Mouse (Mus musculus) small intestine, adult 2 months (tissue): Measurements from ENCODE around the gene Hfe2. TPM values are rescaled to one million over a fixed set of nuclear protein-coding genes. Genes with fewer than 3 reads are reported as not detected.

Source experiments
- H3K27ac ChIP-seq: fragments of 200-500 bp; 2 replicates; pipeline ENCODE4 v1.5.1; 2012; ENCODE audit warnings: low read depth, low read length, control low read depth, inconsistent platforms; ENCODE audit not compliant: insufficient read depth
- H3K27me3 ChIP-seq: fragments of 200-500 bp; 2 replicates; pipeline ENCODE4 v1.6.1; 2012; ENCODE audit warnings: mild to moderate bottlenecking, moderate library complexity, low read length, inconsistent platforms; ENCODE audit not compliant: control insufficient read depth, insufficient read depth
- H3K36me3 ChIP-seq: fragments of 200-500 bp; 2 replicates; pipeline ENCODE4 v1.6.1; 2012; ENCODE audit warnings: mild to moderate bottlenecking, low read length, control low read depth, inconsistent platforms; ENCODE audit not compliant: control insufficient read depth, insufficient read depth
- H3K4me1 ChIP-seq: fragments of 200-500 bp; 2 replicates; pipeline ENCODE4 v1.6.1; 2012; ENCODE audit warnings: low read length, inconsistent platforms, mixed read lengths; ENCODE audit not compliant: control insufficient read depth, insufficient read depth, insufficient read length
- H3K4me3 ChIP-seq: fragments of 200-500 bp; 2 replicates; pipeline ENCODE4 v1.5.1; 2012; ENCODE audit warnings: low read depth, mild to moderate bottlenecking, control low read depth, inconsistent platforms, low read length, moderate library complexity
- CTCF ChIP-seq: fragments of 200-500 bp; IDR thresholded peaks from 2 replicates; pipeline ENCODE4 v1.5.1; 2012; ENCODE audit warnings: low read depth, mild to moderate bottlenecking, control low read depth, inconsistent platforms, low read length, moderate library complexity, mixed read lengths; ENCODE audit not compliant: insufficient replicate concordance, insufficient read length; ENCODE audit errors: extremely low read depth
- POLR2A ChIP-seq: fragments of 200-500 bp; IDR thresholded peaks from 2 replicates; pipeline ENCODE4 v1.6.1; 2012; ENCODE audit warnings: low read depth, mild to moderate bottlenecking, control low read depth, inconsistent platforms, low read length, moderate library complexity
- WGBS: fragments of 180-500 bp; shearing (Covaris S2); methylation state at CpG from one replicate; pipeline ENCODE4 v1.1.7; 2018; 5-methylcytosine and 5-hydroxymethylcytosine counted together
- polyA plus RNA-seq: library from polyadenylated mRNA; depleted of rRNA; stranded (reverse); fragments of >200 nt; gene quantifications from 2 replicates; pipeline ENCODE4 v1.2.3, GENCODE M21; 2012

Hfe2 gene
- polyA plus RNA-seq, 1 experiment, result not detected

DNA sequence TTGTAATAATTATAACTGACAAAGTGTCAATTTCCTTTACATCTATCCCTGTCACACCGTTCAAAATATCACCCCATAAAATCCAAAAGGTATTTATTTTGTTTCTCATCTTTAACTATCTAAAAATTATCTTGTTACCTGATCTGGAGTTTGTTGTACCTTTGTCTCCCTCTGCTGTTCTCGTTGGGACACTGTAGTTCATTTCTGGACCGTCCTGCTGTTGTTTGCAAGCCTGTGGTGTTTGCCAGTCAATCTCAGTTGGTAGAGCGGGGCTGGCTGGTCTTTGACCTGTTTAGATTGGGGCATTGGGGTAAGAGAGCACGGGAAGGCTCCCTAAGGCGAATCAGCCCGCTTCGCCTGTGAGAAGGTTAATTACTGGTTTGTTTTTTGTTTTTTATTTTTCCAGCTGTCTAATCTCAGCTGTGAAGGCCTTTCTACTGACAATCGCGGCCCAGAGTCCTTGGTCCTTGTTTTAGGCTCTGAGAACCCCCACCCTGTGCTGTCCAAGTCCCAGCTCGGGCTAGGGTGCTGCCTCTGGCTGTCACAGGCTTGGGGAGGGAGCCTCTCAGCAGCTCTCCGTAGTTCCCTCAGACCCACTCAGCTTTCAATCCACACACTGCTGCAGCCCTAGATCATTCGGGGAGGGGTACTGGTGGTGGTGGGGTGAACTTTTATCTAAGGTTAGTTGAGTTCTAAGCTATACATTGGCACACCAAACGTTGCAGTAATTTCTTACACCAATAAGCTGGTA lies 16.5 kb downstream of the Hfe2 start:
- no peaks in the 10 kb centered on the region for H3K36me3 ChIP-seq
- no peak overlapping the region for H3K27ac ChIP-seq
- no peaks in the 10 kb centered on the region; the same call in 1 of the 2 replicates for H3K27me3 ChIP-seq
- no peak overlapping the region for H3K4me3 ChIP-seq
- H3K4me1 ChIP-seq, result no peaks in the 10 kb centered on the region
- 29% methylated on average over 14 of the region's 14 CpGs for WGBS
- TF ChIP-seq POLR2A (no peak), CTCF (no peak)

GRCm38 (mm10) chr3:96542554-96542953 lies 17.6 kb downstream of the Hfe2 start:
- Histone ChIP-seq H3K36me3 (no peaks in the 10 kb centered on the region), H3K4me3 (no peak overlapping the region), H3K27me3 (no peaks in the 10 kb centered on the region), H3K4me1 (no peaks in the 10 kb centered on the region; the same call in 1 of the 2 replicates), H3K27ac (no peak overlapping the region)
- TF ChIP-seq POLR2A (no peak), CTCF (no peak)
- 78% methylated on average over 8 of the region's 8 CpGs for WGBS

DNA sequence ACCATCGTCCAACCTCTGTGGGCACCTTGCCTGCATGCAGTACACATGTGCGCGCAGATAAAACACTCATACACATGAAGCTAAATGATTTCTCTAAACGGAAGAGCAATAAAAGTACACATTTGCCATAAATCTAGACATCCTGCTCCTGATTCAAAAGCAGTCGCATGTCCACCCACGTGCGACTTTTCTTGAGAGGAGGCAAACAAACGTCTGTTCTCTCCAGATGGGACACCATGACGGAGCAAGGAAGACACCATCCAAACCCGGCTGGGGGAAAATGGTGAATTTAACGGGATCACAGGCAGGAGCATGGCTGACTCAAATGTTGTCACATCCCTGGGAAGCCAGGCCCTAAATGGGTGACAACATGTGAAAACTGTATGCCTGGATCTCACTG lies 18.4 kb downstream of the Hfe2 start:
- Histone ChIP-seq H3K27me3 (no peaks in the 10 kb centered on the region), H3K27ac (no peak overlapping the region), H3K36me3 (no peaks in the 10 kb centered on the region), H3K4me1 (no peaks in the 10 kb centered on the region; the same call in 1 of the 2 replicates), H3K4me3 (no peak overlapping the region)
- no peak for TF ChIP-seq CTCF
- TF ChIP-seq POLR2A, result no peak
- 78% methylated on average over 11 of the region's 11 CpGs for WGBS

- no peak overlapping the region for H3K4me3 ChIP-seq
- H3K4me1 ChIP-seq, result no peaks in the 10 kb centered on the region; the same call in 1 of the 2 replicates
- no peaks in the 10 kb centered on the region for H3K36me3 ChIP-seq
- H3K27me3 ChIP-seq, result no peaks in the 10 kb centered on the region
- TF ChIP-seq POLR2A (no peak), CTCF (no peak)
- 14% methylated on average over 1 of the region's 1 CpGs for WGBS
- no peak overlapping the region for H3K27ac ChIP-seq
Measured at GRCm38 (mm10) chr3:96545565-96545964, 20.6 kb downstream of the Hfe2 start.

DNA sequence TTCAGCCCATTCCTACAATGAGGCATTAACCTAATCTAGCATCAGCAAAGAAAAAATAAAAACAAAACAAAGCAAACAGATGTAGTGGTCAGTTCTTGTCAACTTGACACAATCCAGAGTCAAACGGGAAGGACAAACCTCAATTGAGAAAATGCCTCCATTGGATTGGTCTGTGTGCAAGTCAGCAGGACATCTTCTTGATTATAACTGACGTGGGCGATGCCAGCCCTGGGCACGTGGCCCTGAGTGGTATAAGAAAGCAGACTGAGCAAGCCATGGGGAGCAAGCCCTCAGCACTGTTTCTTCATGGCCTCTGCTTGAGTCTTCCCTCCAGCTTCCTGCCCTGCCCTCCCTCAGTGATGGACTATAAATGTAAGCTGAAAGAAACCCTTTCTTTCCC lies 21.9 kb downstream of the Hfe2 start:
- no peaks in the 10 kb centered on the region for H3K27me3 ChIP-seq
- H3K4me3 ChIP-seq, result no peak overlapping the region
- H3K36me3 ChIP-seq, result no peaks in the 10 kb centered on the region
- no peak for TF ChIP-seq CTCF
- no peak overlapping the region for H3K27ac ChIP-seq
- H3K4me1 ChIP-seq, result peaks cover 4% of the 10 kb centered on the region; the same call in 1 of the 2 replicates
- 39% methylated on average over 4 of the region's 4 CpGs for WGBS

DNA sequence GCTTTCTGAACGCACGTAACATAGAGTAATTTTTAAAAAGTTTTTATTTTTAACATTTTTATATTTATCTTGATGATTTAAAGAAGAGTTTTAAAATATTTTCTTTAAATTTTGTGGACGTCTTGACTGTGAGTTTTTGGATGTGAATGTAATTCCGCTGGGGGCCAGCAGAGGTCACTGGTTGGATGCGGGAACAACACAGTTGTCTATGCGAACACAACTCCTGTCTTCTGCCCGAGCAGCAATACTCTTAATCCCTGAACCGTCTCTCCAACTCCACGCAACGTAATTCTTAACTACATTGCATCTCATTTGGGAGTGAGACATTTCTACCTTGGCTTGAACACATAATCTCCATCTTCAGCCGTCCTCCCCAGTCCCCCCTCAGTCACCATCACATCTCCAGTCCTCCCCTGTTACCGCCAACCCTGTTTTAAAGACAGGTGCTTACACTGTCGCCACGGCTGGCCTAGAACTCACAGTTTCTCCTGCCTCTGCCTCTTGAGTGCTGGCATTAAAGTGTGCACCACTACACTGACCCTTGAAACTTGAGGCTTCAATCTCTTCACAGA lies 22.5 kb downstream of the Hfe2 start:
- no peaks in the 10 kb centered on the region for H3K27me3 ChIP-seq
- TF ChIP-seq POLR2A (no peak), CTCF (peak; percentile 81; the same call in 1 of the 2 replicates)
- no peak overlapping the region for H3K4me3 ChIP-seq
- no peaks in the 10 kb centered on the region for H3K36me3 ChIP-seq
- H3K27ac ChIP-seq, result no peak overlapping the region
- WGBS, result 11% methylated on average over 14 of the region's 14 CpGs
- H3K4me1 ChIP-seq, result peaks cover 4% of the 10 kb centered on the region; the same call in 1 of the 2 replicates

- no peak for TF ChIP-seq CTCF
- no peaks in the 10 kb centered on the region for H3K27me3 ChIP-seq
- peaks cover 6% of the 10 kb centered on the region for H3K4me1 ChIP-seq
- no peaks in the 10 kb centered on the region for H3K36me3 ChIP-seq
- no peak overlapping the region for H3K27ac ChIP-seq
- WGBS, result 89% methylated on average over 7 of the region's 7 CpGs
- no peak overlapping the region for H3K4me3 ChIP-seq
Measured at GRCm38 (mm10) chr3:96548824-96549223, 23.9 kb downstream of the Hfe2 start.

- H3K4me1 ChIP-seq, result peaks cover 6% of the 10 kb centered on the region
- H3K4me3 ChIP-seq, result no peak overlapping the region
- H3K36me3 ChIP-seq, result no peaks in the 10 kb centered on the region
- no peak for TF ChIP-seq CTCF
- TF ChIP-seq POLR2A, result no peak
- H3K27me3 ChIP-seq, result no peaks in the 10 kb centered on the region
- no peak overlapping the region for H3K27ac ChIP-seq
- 81% methylated on average over 5 of the region's 5 CpGs for WGBS
Measured at GRCm38 (mm10) chr3:96549346-96549745, 24.4 kb downstream of the Hfe2 start.
